Mouse (Mus musculus) small intestine, adult 2 months (tissue): Measurements from ENCODE around the gene 1110032F04Rik.

Experiments used
- CTCF ChIP-seq: fragments of 200-500 bp; IDR thresholded peaks from 2 replicates; pipeline ENCODE4 v1.5.1; 2012; ENCODE audit warnings: low read depth, mild to moderate bottlenecking, control low read depth, inconsistent platforms, low read length, moderate library complexity, mixed read lengths; ENCODE audit not compliant: insufficient replicate concordance, insufficient read length; ENCODE audit errors: extremely low read depth
- POLR2A ChIP-seq: fragments of 200-500 bp; IDR thresholded peaks from 2 replicates; pipeline ENCODE4 v1.6.1; 2012; ENCODE audit warnings: low read depth, mild to moderate bottlenecking, control low read depth, inconsistent platforms, low read length, moderate library complexity

DNA sequence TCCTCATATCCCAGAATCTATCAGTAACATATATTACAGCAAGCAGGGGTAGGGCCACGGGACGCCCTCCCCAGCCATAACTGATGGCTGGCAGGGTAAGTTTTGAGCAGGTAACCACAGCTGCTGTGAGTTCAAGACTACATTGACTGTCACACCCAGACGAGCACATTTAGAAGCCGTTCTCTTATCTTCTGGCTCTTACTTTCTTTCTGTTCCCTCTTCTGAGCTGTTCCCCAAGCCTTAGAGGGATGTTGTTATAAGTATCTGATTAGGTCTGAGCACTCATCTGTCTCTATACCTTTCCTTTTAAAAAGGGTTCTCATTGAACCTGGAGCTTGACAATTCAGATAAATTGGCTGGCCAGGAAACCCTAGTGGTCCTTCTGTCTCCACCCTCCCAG, 38.1 kb downstream of the 1110032F04Rik start:
- TF ChIP-seq CTCF = no peak
- TF ChIP-seq POLR2A = no peak
